Mouse (Mus musculus) G1E (cell line): ENCODE data around the gene Plekho2. TPM values are rescaled to one million over a fixed set of nuclear protein-coding genes. Genes with fewer than 3 reads are reported as not detected.

Experiments used
- ATAC-seq: 2 replicates; pipeline ENCODE4 v1.8.0; 2016; ENCODE audit warnings: mild to moderate bottlenecking; ENCODE audit not compliant: insufficient number of reproducible peaks, poor library complexity, low FRiP score, severe bottlenecking; ENCODE audit errors: extremely low read depth
- DNase-seq: peaks from one replicate; pipeline ENCODE4 v3.0.0; 2012; ENCODE audit warnings: low spot score
- H3K27me3 ChIP-seq: 2 replicates; pipeline ENCODE4 v1.6.1; 2012; ENCODE audit warnings: mild to moderate bottlenecking, low read length, inconsistent platforms; ENCODE audit not compliant: insufficient read depth
- H3K36me3 ChIP-seq: replicated peaks from 2 replicates; pipeline ENCODE3; 2012; ENCODE audit warnings: mild to moderate bottlenecking, inconsistent platforms
- H3K4me1 ChIP-seq: 2 replicates; pipeline ENCODE4 v1.6.1; 2012; ENCODE audit warnings: low read depth, low read length, inconsistent platforms, mixed read lengths; ENCODE audit not compliant: insufficient read depth
- H3K4me3 ChIP-seq: 2 replicates; pipeline ENCODE4 v1.5.1; 2012; ENCODE audit warnings: low read depth, mild to moderate bottlenecking, inconsistent platforms, low read length, moderate library complexity, mixed read lengths
- H3K9me3 ChIP-seq: replicated peaks from 2 replicates; pipeline ENCODE4 v1.6.1; 2012; ENCODE audit warnings: inconsistent platforms
- CTCF ChIP-seq: IDR thresholded peaks from 2 replicates; pipeline ENCODE4 v1.5.1; 2012; ENCODE audit warnings: low read depth, low read length, inconsistent platforms, mixed read lengths
- GATA1 ChIP-seq: IDR thresholded peaks from 2 replicates; pipeline ENCODE4 v1.6.1; 2012; ENCODE audit warnings: borderline replicate concordance, low read length, inconsistent platforms, mixed read lengths
- GATA2 ChIP-seq: IDR thresholded peaks from 2 replicates; pipeline ENCODE4 v1.6.1; 2012; ENCODE audit warnings: low read depth, low read length, inconsistent platforms, borderline replicate concordance
- POLR2AphosphoS5 ChIP-seq: IDR thresholded peaks from 2 replicates; pipeline ENCODE4 v1.6.1; 2012; ENCODE audit warnings: low read depth, low read length, inconsistent platforms; ENCODE audit not compliant: insufficient replicate concordance
- TAL1 ChIP-seq: conservative IDR thresholded peaks from 2 replicates; pipeline ENCODE4 v1.6.1; 2012; ENCODE audit warnings: low read depth, low read length, inconsistent platforms, mixed read lengths
- polyA plus RNA-seq: library from polyadenylated mRNA; stranded (reverse); fragments of >175 nt; gene quantifications from 2 replicates; pipeline ENCODE4 v1.2.3, GENCODE M21; 2012
- total RNA-seq, 2 experiments: library from RNA; stranded (forward) in 1 of 2; stranded (reverse) in 1 of 2; fragments of 200-1000 nt in 1 of 2; fragments of >200 nt in 1 of 2; fragmentation: Nextera tagmentation in 1 of 2; gene quantifications; 2 replicates each; pipeline ENCODE4 v1.2.3; 2014 to 2017

Plekho2 gene
- total and polyA plus RNA-seq, 3 experiments, result 16.8 to 35.4 (median 26.9) TPM

DNA sequence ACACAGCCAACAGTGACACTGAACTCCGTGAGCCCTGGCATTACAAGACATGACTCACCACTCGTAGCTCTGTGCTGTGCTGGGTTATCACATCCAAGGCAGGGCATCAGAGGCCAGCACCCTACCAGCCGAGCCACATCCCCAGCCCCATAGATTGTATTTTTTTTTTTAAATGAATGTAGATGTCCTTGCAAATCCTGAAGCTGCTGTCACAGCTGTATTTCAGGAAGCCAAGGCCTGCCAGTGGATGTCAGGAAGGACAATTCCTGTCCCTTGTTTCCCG is 33.5 kb downstream of the Plekho2 start:
- Histone ChIP-seq H3K4me1 (peaks cover 57% of the 10 kb centered on the region), H3K9me3 (no peaks in the 10 kb centered on the region), H3K36me3 (no peaks in the 10 kb centered on the region), H3K27me3 (peaks cover 3% of the 10 kb centered on the region; the same call in 1 of the 2 replicates), H3K4me3 (no peak overlapping the region)
- DNase-seq, result no peak
- no peak for ATAC-seq
- no peak for TF ChIP-seq POLR2AphosphoS5
- no peak for TF ChIP-seq CTCF
- no peak for TF ChIP-seq GATA2
- no peak for TF ChIP-seq TAL1
- TF ChIP-seq GATA1, result no peak

DNA sequence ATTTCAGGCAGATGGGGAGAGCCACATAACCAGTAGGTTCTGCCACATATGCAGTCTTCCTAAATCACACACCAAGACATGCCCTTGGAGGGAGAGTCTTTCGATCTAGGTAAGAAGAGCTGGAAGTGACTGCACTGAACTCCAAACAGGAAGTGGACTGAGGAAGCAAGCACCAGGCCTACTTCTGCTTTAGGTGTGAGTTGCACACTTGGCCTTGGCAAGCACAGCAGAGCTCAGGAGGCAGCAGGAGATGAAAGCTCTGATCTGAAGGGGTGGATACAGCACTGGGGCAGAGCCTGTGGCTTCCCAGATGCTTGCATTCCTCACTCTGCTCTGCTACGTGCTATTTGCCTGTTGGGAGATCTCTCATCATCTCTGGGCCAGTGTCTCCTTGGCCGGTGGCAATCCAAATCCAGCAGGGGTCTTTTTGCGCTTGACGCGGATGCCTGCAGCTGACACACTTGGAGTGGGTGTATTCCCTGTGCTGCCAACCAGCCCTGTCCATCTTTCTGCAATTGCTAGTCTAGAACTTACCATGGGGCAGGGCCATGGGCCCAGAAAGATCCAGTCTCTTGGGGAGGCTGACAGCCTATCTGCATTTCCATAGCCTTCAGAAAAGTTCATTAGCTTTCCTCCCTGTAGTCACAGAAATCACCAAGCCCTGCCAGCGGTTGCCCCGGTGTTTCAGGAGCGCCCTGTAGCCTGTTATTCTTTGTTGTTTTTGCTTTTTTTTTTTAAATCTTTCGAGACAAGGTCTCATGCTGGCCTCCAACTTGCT is 34.0 kb downstream of the Plekho2 start:
- ATAC-seq (peak; percentile 22), DNase-seq (peak; percentile 65)
- Histone ChIP-seq H3K4me1 (peaks cover 55% of the 10 kb centered on the region), H3K27me3 (peaks cover 3% of the 10 kb centered on the region; the same call in 1 of the 2 replicates), H3K4me3 (no peak overlapping the region), H3K36me3 (no peaks in the 10 kb centered on the region), H3K9me3 (no peaks in the 10 kb centered on the region)
- no peak for TF ChIP-seq CTCF
- no peak for TF ChIP-seq GATA2
- no peak for TF ChIP-seq TAL1
- no peak for TF ChIP-seq POLR2AphosphoS5
- no peak for TF ChIP-seq GATA1

DNA sequence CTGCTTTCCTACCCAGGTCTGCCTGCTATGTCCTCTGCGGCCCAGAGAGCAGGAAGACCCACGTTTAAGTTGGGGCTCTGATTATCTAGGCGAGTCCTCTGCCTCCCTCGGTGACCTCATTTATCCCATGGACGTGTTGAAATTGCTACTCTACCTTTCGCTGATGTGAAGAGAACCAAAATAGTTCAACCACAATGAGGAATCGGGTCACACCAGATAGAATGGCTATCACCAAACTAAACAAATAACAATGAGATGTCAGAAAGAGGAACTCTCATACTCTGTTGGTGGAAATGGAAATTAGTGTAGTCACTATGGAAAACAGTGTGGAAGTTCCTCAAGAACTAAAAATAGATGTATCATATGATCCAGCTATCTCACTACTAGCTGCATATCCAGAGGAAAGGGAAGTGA is 37.7 kb downstream of the Plekho2 start:
- peaks cover 40% of the 10 kb centered on the region for H3K4me1 ChIP-seq
- TF ChIP-seq GATA1 (no peak), CTCF (no peak), TAL1 (no peak), GATA2 (no peak), POLR2AphosphoS5 (no peak)
- H3K36me3 ChIP-seq, result no peaks in the 10 kb centered on the region
- ATAC-seq (0 out of 2 replicates have a peak, but pooled peaks have one; percentile 12), DNase-seq (no peak)
- peaks cover 5% of the 10 kb centered on the region; the same call in 1 of the 2 replicates for H3K27me3 ChIP-seq
- no peaks in the 10 kb centered on the region for H3K9me3 ChIP-seq
- no peak overlapping the region for H3K4me3 ChIP-seq

DNA sequence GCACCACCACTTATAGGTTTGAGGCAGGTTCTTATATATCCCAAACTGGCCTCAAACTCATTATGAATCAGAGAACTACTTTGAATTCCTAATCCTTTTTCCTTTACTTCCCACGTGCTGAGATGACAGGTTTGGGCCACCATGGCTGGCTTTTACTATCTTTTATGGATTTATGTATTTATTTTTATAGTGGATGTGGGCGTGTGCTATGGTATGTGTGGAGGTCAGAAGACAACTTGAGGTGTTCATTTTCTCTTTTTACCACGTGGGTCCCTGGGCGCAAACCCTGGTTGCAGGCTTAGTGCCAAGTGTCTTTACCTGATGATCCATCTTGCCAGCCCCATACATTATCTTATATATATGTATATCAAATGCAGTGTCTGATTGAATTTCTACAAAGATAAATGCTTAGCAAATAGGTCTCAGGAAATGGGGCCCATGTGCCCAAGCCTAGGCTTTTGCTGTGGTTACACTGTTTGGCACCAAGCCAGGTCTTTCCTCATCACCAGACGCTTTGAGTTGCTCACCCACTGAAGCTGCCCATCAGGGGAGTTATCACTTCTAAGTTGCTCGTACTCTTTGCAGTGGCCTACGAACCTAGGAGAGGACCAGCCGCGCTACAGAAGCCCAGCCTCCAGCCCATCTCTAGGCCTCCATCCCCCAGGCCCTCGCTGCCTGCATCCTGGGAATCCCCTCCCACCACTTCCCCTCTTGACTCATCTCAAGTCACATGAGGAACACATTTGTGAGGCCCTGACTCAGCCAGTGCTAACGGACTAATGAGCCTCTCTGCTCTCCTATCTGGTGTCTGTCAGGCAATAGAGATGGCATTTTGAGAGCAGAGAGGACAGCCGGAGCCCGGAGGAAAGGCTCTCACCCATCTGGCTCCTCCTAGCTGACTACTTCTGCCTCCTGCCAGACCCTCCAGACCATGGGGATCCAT is 38.4 kb downstream of the Plekho2 start:
- no peaks in the 10 kb centered on the region for H3K36me3 ChIP-seq
- peak; percentile 53 for DNase-seq
- peaks cover 39% of the 10 kb centered on the region for H3K4me1 ChIP-seq
- peaks cover 7% of the 10 kb centered on the region; the same call in 1 of the 2 replicates for H3K27me3 ChIP-seq
- TF ChIP-seq POLR2AphosphoS5 (no peak), CTCF (no peak), GATA2 (no peak), TAL1 (no peak), GATA1 (no peak)
- no peak overlapping the region for H3K4me3 ChIP-seq
- H3K9me3 ChIP-seq, result no peaks in the 10 kb centered on the region
- ATAC-seq, result peak; percentile 77

DNA sequence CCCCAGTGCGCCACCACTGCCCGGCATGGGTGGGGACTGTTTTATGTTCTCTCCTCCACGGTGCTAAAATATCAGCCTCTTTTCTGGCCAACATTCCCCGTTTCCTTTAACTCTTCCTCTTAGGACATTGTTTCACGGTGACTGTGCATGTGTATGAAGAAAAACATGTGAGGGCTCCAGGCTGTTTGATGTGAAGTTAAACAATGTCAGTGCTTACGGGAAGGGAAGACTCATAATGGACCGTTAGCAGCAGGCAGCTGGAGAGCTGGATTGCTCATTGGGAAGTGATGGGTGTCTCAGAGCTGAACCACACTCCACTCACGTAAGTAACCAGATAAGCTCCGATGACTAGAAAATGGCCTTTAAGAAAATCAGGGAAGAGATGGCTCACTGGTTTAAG is 40.1 kb downstream of the Plekho2 start:
- Histone ChIP-seq H3K36me3 (no peaks in the 10 kb centered on the region), H3K4me3 (no peak overlapping the region), H3K4me1 (peaks cover 42% of the 10 kb centered on the region), H3K27me3 (peaks cover 9% of the 10 kb centered on the region; the same call in 1 of the 2 replicates), H3K9me3 (no peaks in the 10 kb centered on the region)
- ATAC-seq, result no peak
- DNase-seq, result no peak
- no peak for TF ChIP-seq CTCF
- no peak for TF ChIP-seq POLR2AphosphoS5
- TF ChIP-seq GATA2, result no peak
- no peak for TF ChIP-seq GATA1
- no peak for TF ChIP-seq TAL1
